Mouse (Mus musculus) olfactory bulb, adult 2 months (tissue): ENCODE results near the gene Upp1.

Experiments used
- CTCF ChIP-seq: fragments of 200-500 bp; IDR thresholded peaks from 2 replicates; pipeline ENCODE4 v1.5.1; 2012; ENCODE audit warnings: low read depth, mild to moderate bottlenecking, low read length, moderate library complexity; ENCODE audit not compliant: insufficient read depth
- POLR2A ChIP-seq: fragments of 200-500 bp; IDR thresholded peaks from 2 replicates; pipeline ENCODE4 v1.6.1; 2012; ENCODE audit warnings: mild to moderate bottlenecking, low read depth, low read length, moderate library complexity; ENCODE audit not compliant: insufficient read depth

DNA sequence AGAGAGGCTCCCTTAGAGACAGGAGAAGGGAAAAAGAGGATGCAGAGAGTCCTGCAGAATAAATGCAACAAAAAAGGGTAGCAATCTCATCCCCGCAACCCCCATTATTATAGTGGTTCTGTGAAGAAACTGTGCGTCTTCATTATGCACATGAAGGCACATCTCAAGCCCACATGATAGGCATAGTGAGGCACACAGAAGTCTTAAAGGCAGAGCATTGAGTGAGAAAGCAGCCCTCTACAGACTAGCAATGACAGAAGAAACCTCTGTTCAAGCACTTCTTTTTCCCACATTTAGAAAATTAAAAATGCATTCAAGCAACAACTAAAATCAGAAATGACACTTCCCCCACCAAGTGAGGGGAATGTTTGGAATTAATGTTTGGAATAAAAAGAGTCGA is 41.5 kb upstream of the Upp1 start:
- TF ChIP-seq CTCF (no peak), POLR2A (no peak)
